Mouse (Mus musculus): ENCODE measurements around the gene Avl9.

The Avl9 gene

GRCm38 (mm10) chr6:56714574-56715269 is at the start of gene Avl9:
Gene Avl9, plus strand, starts transcription at chr6:56714899.
- DNase-seq (ENCODE audit: low spot score in 2 of 2): peak; percentile 90 to 91

GRCm38 (mm10) chr6:56688238-56688637 is 26.5 kb upstream of the Avl9 start:
- DNase-seq (ENCODE audit: low spot score in 2 of 2): no peak

- peak; percentile 38 to 65 for DNase-seq (ENCODE audit: low spot score in 2 of 2)
These were observed 23.5 kb upstream of the Avl9 start for GRCm38 (mm10) chr6:56691205-56691604.

- DNase-seq (ENCODE audit: low spot score in 2 of 2): no peak
These were observed 22.3 kb upstream of the Avl9 start for GRCm38 (mm10) chr6:56692445-56692844.

GRCm38 (mm10) chr6:56703931-56704900 is 10.5 kb upstream of the Avl9 start, which contains the start of gene Lsm5:
Gene Lsm5, minus strand, starts transcription at chr6:56704710.
- peak; percentile 78 to 86 for DNase-seq (ENCODE audit: low spot score in 2 of 2)

GRCm38 (mm10) chr6:56714186-56714573 is 519 bp upstream of the Avl9 start:
- DNase-seq (ENCODE audit: low spot score in 2 of 2): no peak

- DNase-seq (ENCODE audit: low spot score in 2 of 2): peak; percentile 9 to 16
These were observed 569 bp downstream of the Avl9 start for GRCm38 (mm10) chr6:56715270-56715666.

GRCm38 (mm10) chr6:56719071-56719470 is 4.4 kb downstream of the Avl9 start:
- no peak for DNase-seq (ENCODE audit: low spot score in 2 of 2)

- DNase-seq (ENCODE audit: low spot score in 2 of 2): no peak
These were observed 6.2 kb downstream of the Avl9 start for GRCm38 (mm10) chr6:56720877-56721276.

- no peak for DNase-seq (ENCODE audit: low spot score in 2 of 2)
These were observed 17.8 kb downstream of the Avl9 start for GRCm38 (mm10) chr6:56732545-56732944.

- no peak for DNase-seq (ENCODE audit: low spot score in 2 of 2)
These were observed 31.3 kb downstream of the Avl9 start for GRCm38 (mm10) chr6:56745950-56746543.

GRCm38 (mm10) chr6:56753719-56754118 is 39.0 kb downstream of the Avl9 start:
- no peak for DNase-seq (ENCODE audit: low spot score in 2 of 2)

- DNase-seq (ENCODE audit: low spot score in 2 of 2): no peak
These were observed 41.4 kb downstream of the Avl9 start for GRCm38 (mm10) chr6:56756117-56756516.

GRCm38 (mm10) chr6:56759324-56759723 is 44.6 kb downstream of the Avl9 start:
- DNase-seq (ENCODE audit: low spot score in 2 of 2): no peak

GRCm38 (mm10) chr6:56765265-56765664 is 50.6 kb downstream of the Avl9 start:
- DNase-seq (ENCODE audit: low spot score in 2 of 2): no peak

- DNase-seq (ENCODE audit: low spot score in 2 of 2): no peak
These were observed 51.0 kb downstream of the Avl9 start for GRCm38 (mm10) chr6:56765696-56766095.

GRCm38 (mm10) chr6:56775816-56776215 is 61.1 kb downstream of the Avl9 start:
- no peak for DNase-seq (ENCODE audit: low spot score in 2 of 2)

GRCm38 (mm10) chr6:56779636-56780035 is 64.9 kb downstream of the Avl9 start:
- no peak for DNase-seq (ENCODE audit: low spot score in 2 of 2)

GRCm38 (mm10) chr6:56783561-56784272 is 69.0 kb downstream of the Avl9 start:
- DNase-seq (ENCODE audit: low spot score in 2 of 2): no peak

- no peak for DNase-seq (ENCODE audit: low spot score in 2 of 2)
These were observed 70.4 kb downstream of the Avl9 start for GRCm38 (mm10) chr6:56785068-56785467.

GRCm38 (mm10) chr6:56787668-56788067 is 73.0 kb downstream of the Avl9 start:
- no peak for DNase-seq (ENCODE audit: low spot score in 2 of 2)

- no peak for DNase-seq (ENCODE audit: low spot score in 2 of 2)
These were observed 74.6 kb downstream of the Avl9 start for GRCm38 (mm10) chr6:56789336-56789735.
